Mouse (Mus musculus) hindbrain, embryonic 11.5 days (tissue): ENCODE data around the gene Bahd1. TPM values are rescaled to one million over a fixed set of nuclear protein-coding genes. Genes with fewer than 3 reads are reported as not detected.
A peak's percentile ranks its signal among the peaks of the same experiment; 100 is the strongest.

Experiments used
- ATAC-seq: fragments of 200-750 bp; cut with Nextera tagmentation; 2 replicates; pipeline ENCODE4 v1.8.0; 2017; ENCODE audit warnings: mild to moderate bottlenecking, moderate TSS enrichment, moderate library complexity; ENCODE audit not compliant: low FRiP score
- DNase-seq: peaks from one replicate; pipeline ENCODE4 v3.0.0-alpha.2; 2015; ENCODE audit warnings: low spot score
- H3K27ac ChIP-seq: fragments of 300-500 bp; sonication (generic); 2 replicates; pipeline ENCODE4 v1.5.1; 2014; ENCODE audit warnings: mild to moderate bottlenecking, low read depth, low read length
- H3K27me3 ChIP-seq: fragments of 300-500 bp; sonication (generic); 2 replicates; pipeline ENCODE4 v1.6.1; 2014; ENCODE audit warnings: mild to moderate bottlenecking, low read length, moderate library complexity, mixed read lengths; ENCODE audit not compliant: control insufficient read depth, insufficient read depth
- H3K36me3 ChIP-seq: fragments of 300-500 bp; sonication (generic); 2 replicates; pipeline ENCODE4 v1.6.1; 2014; ENCODE audit warnings: mild to moderate bottlenecking, low read length, moderate library complexity, mixed read lengths; ENCODE audit not compliant: control insufficient read depth, insufficient read depth
- H3K4me1 ChIP-seq: fragments of 300-500 bp; sonication (generic); replicated peaks from 2 replicates; pipeline ENCODE4 v1.6.1; 2014; ENCODE audit warnings: low read length, mixed read lengths; ENCODE audit not compliant: control insufficient read depth, insufficient read depth
- H3K4me2 ChIP-seq: fragments of 300-500 bp; sonication (generic); replicated peaks from 2 replicates; pipeline ENCODE4 v1.6.1; 2014; ENCODE audit warnings: mild to moderate bottlenecking, low read depth, low read length
- H3K4me3 ChIP-seq: fragments of 300-500 bp; sonication (generic); 2 replicates; pipeline ENCODE4 v1.5.1; 2014; ENCODE audit warnings: low read depth, low read length
- H3K9ac ChIP-seq: fragments of 300-500 bp; sonication (generic); 2 replicates; pipeline ENCODE4 v1.6.1; 2014; ENCODE audit warnings: low read depth, low read length
- H3K9me3 ChIP-seq: fragments of 300-500 bp; sonication (generic); 2 replicates; pipeline ENCODE4 v1.6.1; 2016; ENCODE audit warnings: low read length; ENCODE audit not compliant: control insufficient read depth
- WGBS: fragments of 180-500 bp; shearing (Covaris S2); extraction: QIAGEN DNeasy Blood & Tissue Kit; methylation state at CpG from one replicate; pipeline ENCODE4 v1.1.7; 2014; 5-methylcytosine and 5-hydroxymethylcytosine counted together
- polyA plus RNA-seq: library from polyadenylated mRNA; unstranded; fragments of >200 nt; fragmentation: Nextera tagmentation; extraction: Ambion mirVana; gene quantifications from 2 replicates; pipeline ENCODE4 v1.2.1, GENCODE M21; 2014

Bahd1 gene
- polyA plus RNA-seq, 1 experiment from 2014 or later = 2.1 TPM

- no peak for DNase-seq
- no peak overlapping the region for H3K9ac ChIP-seq
- WGBS = 72% methylated on average over 7 of the region's 7 CpGs
- H3K4me3 ChIP-seq = no peak overlapping the region
- H3K9me3 ChIP-seq = no peaks in the 10 kb centered on the region
- H3K4me1 ChIP-seq = no peaks in the 10 kb centered on the region
- no peaks in the 10 kb centered on the region for H3K27me3 ChIP-seq
- ATAC-seq = no peak
- H3K27ac ChIP-seq = no peak overlapping the region
- no peaks in the 10 kb centered on the region for H3K36me3 ChIP-seq
- H3K4me2 ChIP-seq = no peak overlapping the region
Measured at GRCm38 (mm10) chr2:118963676-118964012, 63.5 kb downstream of the Bahd1 start.

DNA sequence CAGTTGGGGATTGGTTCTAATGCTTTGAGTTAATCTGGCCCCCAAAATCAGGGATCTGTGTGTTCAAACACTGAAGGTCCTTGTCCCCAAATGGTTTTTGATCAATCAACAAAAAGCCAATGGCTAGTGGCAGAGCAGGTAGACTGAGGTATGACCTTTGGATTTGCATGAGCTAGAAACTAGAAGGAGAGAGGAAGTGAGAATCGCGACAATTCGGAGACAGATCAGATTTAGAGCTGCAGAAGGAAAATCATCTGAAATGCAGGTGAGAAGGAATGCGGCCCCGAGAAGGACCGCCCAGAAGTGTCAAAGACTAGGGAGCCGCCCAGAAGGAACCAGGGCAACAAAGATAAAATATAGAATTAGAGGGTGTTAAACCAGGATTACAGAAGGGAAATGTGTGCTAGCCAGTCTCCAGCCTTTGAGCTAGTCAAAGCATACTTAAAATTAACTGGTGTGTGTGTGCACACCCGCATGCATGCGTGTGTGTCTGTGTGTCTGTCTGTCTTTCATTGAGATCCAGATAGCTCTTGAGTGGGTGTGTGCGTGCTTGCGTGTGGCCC lies 69.5 kb downstream of the Bahd1 start:
- no peaks in the 10 kb centered on the region for H3K36me3 ChIP-seq
- no peak overlapping the region for H3K27ac ChIP-seq
- H3K27me3 ChIP-seq = peaks cover 12% of the 10 kb centered on the region
- no peaks in the 10 kb centered on the region for H3K9me3 ChIP-seq
- 83% methylated on average over 11 of the region's 11 CpGs for WGBS
- H3K9ac ChIP-seq = no peak overlapping the region
- DNase-seq (no peak), ATAC-seq (no peak)
- no peak overlapping the region for H3K4me3 ChIP-seq
- no peak overlapping the region for H3K4me2 ChIP-seq
- H3K4me1 ChIP-seq = no peaks in the 10 kb centered on the region

DNA sequence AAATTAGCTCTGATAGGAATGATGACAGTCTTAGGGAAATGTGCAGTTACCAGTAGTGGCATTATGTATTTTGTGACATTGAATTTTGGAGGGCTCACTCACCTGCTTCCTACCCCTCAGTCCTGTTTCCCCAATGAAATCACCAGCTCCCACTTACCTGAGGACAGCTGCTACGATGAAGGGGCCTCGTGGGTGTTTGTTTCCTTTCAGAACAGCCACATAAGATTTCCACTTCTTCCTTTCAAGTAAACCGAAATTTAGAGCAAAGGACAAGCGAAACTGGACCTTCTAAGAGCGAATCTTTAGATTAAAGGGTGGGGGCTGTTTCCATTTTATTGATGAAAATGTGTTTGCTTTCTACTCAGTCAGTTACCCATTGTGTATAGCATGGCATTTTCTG lies 71.9 kb downstream of the Bahd1 start:
- no peak for ATAC-seq
- H3K4me2 ChIP-seq = no peak overlapping the region
- no peak for DNase-seq
- H3K4me3 ChIP-seq = no peak overlapping the region
- no peaks in the 10 kb centered on the region for H3K9me3 ChIP-seq
- no peaks in the 10 kb centered on the region for H3K4me1 ChIP-seq
- H3K9ac ChIP-seq = no peak overlapping the region
- WGBS = 83% methylated on average over 5 of the region's 5 CpGs
- H3K36me3 ChIP-seq = no peaks in the 10 kb centered on the region
- no peak overlapping the region for H3K27ac ChIP-seq
- H3K27me3 ChIP-seq = peaks cover 25% of the 10 kb centered on the region

- Histone ChIP-seq H3K4me1 (no peaks in the 10 kb centered on the region), H3K36me3 (no peaks in the 10 kb centered on the region), H3K9me3 (no peaks in the 10 kb centered on the region), H3K27ac (no peak overlapping the region), H3K9ac (peak overlapping the region; percentile 60), H3K4me2 (peak overlapping the region; percentile 62), H3K27me3 (peaks cover 31% of the 10 kb centered on the region), H3K4me3 (peak overlapping the region; percentile 28)
- WGBS = 1% methylated on average over 33 of the region's 33 CpGs
- peak; percentile 95 for DNase-seq
- ATAC-seq = peak; percentile 90
Measured at GRCm38 (mm10) chr2:118972687-118973376, 72.7 kb downstream of the Bahd1 start.

Other genes starting within 250 kb of the Bahd1 start
- 1.5 and 2.0 TPM in 2 replicates for gene Pak6, start 237.1 kb upstream of the Bahd1 start, polyA plus RNA-seq
- not detected in 2 replicates for gene Ankrd63, start 196.4 kb upstream of the Bahd1 start, polyA plus RNA-seq
- 0.32 and 0.43 TPM in 2 replicates for gene Plcb2, start 171.9 kb upstream of the Bahd1 start, polyA plus RNA-seq
- 34.1 and 35.4 TPM in 2 replicates for gene Inafm2, start 154.6 kb upstream of the Bahd1 start, polyA plus RNA-seq
- gene Ccdc9b, start 137.7 kb upstream of the Bahd1 start, polyA plus RNA-seq = 0.68 and 0.98 TPM in 2 replicates
- gene Phgr1, start 127.6 kb upstream of the Bahd1 start, polyA plus RNA-seq = not detected in 2 replicates
- gene Disp2, start 120.7 kb upstream of the Bahd1 start, polyA plus RNA-seq = 8.5 and 9.2 TPM in 2 replicates
- gene Knstrn, start 86.4 kb upstream of the Bahd1 start, polyA plus RNA-seq = 156 and 163 TPM in 2 replicates
- 42.1 and 45.0 TPM in 2 replicates for gene Ivd, start 38.4 kb upstream of the Bahd1 start, polyA plus RNA-seq
- gene Chst14, start 26.1 kb downstream of the Bahd1 start, polyA plus RNA-seq = 19.1 and 22.2 TPM in 2 replicates
- gene Ccdc32, start 129.0 kb downstream of the Bahd1 start, polyA plus RNA-seq = 23.3 and 25.8 TPM in 2 replicates
- gene Rpusd2, start 134.4 kb downstream of the Bahd1 start, polyA plus RNA-seq = 6.6 and 7.2 TPM in 2 replicates
- 37.2 and 47.9 TPM in 2 replicates for gene Knl1, start 146.7 kb downstream of the Bahd1 start, polyA plus RNA-seq
- 48.1 and 57.9 TPM in 2 replicates for gene Rad51, start 212.4 kb downstream of the Bahd1 start, polyA plus RNA-seq